Mouse (Mus musculus) kidney, adult 2 months (tissue): ENCODE results near the gene Eogt.

ENCODE experiments used
- CTCF ChIP-seq: fragments of 200-500 bp; conservative IDR thresholded peaks from 2 replicates; pipeline ENCODE4 v1.5.1; 2011; ENCODE audit warnings: low read depth, mild to moderate bottlenecking, control low read depth, low read length, moderate library complexity, mixed read lengths; ENCODE audit not compliant: insufficient read depth, insufficient read length
- POLR2A ChIP-seq: fragments of 200-500 bp; IDR thresholded peaks from one replicate; pipeline ENCODE4 v1.6.1; 2011; ENCODE audit warnings: low read depth, low read length, control low read depth

GRCm38 (mm10) chr6:97101190-97101957, 47.6 kb downstream of the Eogt start:
- TF ChIP-seq POLR2A: no peak
- no peak for TF ChIP-seq CTCF
